Mouse (Mus musculus) erythroid progenitor cell, adult 5-6 weeks (primary cell): Measurements from ENCODE around the gene Agap1. TPM values are rescaled to one million over a fixed set of nuclear protein-coding genes. Genes with fewer than 3 reads are reported as not detected.

Experiments
- ATAC-seq: replicated peaks from 2 replicates; pipeline ENCODE4 v1.8.0; 2016; ENCODE audit warnings: moderate number of reproducible peaks, mild to moderate bottlenecking, moderate TSS enrichment, inconsistent platforms; ENCODE audit not compliant: poor library complexity, low FRiP score, severe bottlenecking
- total RNA-seq, 2 experiments: library from RNA; stranded (forward) in 1 of 2; stranded (reverse) in 1 of 2; fragments of 150-400 nt in 1 of 2; fragments of 186-747, 209-891 nt in 1 of 2; gene quantifications; 2 replicates each; pipeline versions ENCODE4 v1.2.3 to v1.2.4; 2015 to 2017; ENCODE audit warnings: low replicate concordance in 2 of 2

Gene Agap1
- total RNA-seq, 2 experiments from 2014 or later, result 8.3 to 8.4 TPM

- no peak for ATAC-seq
Observed at GRCm38 (mm10) chr1:89456456-89456855, 1.9 kb downstream of the Agap1 start.

GRCm38 (mm10) chr1:89457126-89458031, 2.8 kb downstream of the Agap1 start:
- ATAC-seq, result no peak

- no peak for ATAC-seq
Observed at GRCm38 (mm10) chr1:89461881-89462280, 7.3 kb downstream of the Agap1 start.

- ATAC-seq, result no peak
Observed at GRCm38 (mm10) chr1:89463138-89463537, 8.5 kb downstream of the Agap1 start.

- ATAC-seq, result no peak
Observed at GRCm38 (mm10) chr1:89465417-89466002, 10.9 kb downstream of the Agap1 start.

- ATAC-seq, result no peak
Observed at GRCm38 (mm10) chr1:89467321-89468069, 12.9 kb downstream of the Agap1 start.

- no peak for ATAC-seq
Observed at GRCm38 (mm10) chr1:89468141-89468540, 13.5 kb downstream of the Agap1 start.

- no peak for ATAC-seq
Observed at GRCm38 (mm10) chr1:89471430-89471829, 16.8 kb downstream of the Agap1 start.

- ATAC-seq, result no peak
Observed at GRCm38 (mm10) chr1:89471891-89472290, 17.3 kb downstream of the Agap1 start.

GRCm38 (mm10) chr1:89473946-89474345, 19.3 kb downstream of the Agap1 start:
- ATAC-seq, result no peak

GRCm38 (mm10) chr1:89474853-89475252, 20.2 kb downstream of the Agap1 start:
- no peak for ATAC-seq

- no peak for ATAC-seq
Observed at GRCm38 (mm10) chr1:89477033-89477432, 22.4 kb downstream of the Agap1 start.

GRCm38 (mm10) chr1:89478571-89479460, 24.2 kb downstream of the Agap1 start:
- ATAC-seq, result no peak

GRCm38 (mm10) chr1:89481154-89481553, 26.5 kb downstream of the Agap1 start:
- ATAC-seq, result no peak

GRCm38 (mm10) chr1:89482812-89483211, 28.2 kb downstream of the Agap1 start:
- ATAC-seq, result 0 out of 2 replicates have a peak, but pooled peaks have one; percentile 21

GRCm38 (mm10) chr1:89486891-89487290, 32.3 kb downstream of the Agap1 start:
- ATAC-seq, result no peak

- no peak for ATAC-seq
Observed at GRCm38 (mm10) chr1:89489111-89489971, 34.7 kb downstream of the Agap1 start.

GRCm38 (mm10) chr1:89493177-89493576, 38.6 kb downstream of the Agap1 start:
- ATAC-seq, result no peak

- ATAC-seq, result no peak
Observed at GRCm38 (mm10) chr1:89494816-89495215, 40.2 kb downstream of the Agap1 start.
